Comparison of ENCODE assay signal across 25 mouse cellular contexts in genomic region chr1:156765311-156765710, GRCm38 (mm10). TPM values are rescaled to one million over a fixed set of nuclear protein-coding genes. Genes with fewer than 3 reads are reported as not detected.
DNase-seq lines count a peak whose midpoint lies in the region; ATAC-seq and TF ChIP-seq lines count a peak whose summit lies in the region.
"Had no signal": no experiment of that assay in that cellular context is flagged by ENCODE, and none has a peak within 500 bp of the region (broad histone marks: within the 10 kb centered on the region; RNA-seq: fewer than 3 reads in every experiment).

No protein-coding gene starts in this region.

- TF ChIP-seq CTCF in liver, postnatal 0 days (IDR thresholded peaks at IDR 0.05; ENCODE audit: low read depth) = no peak

- H3K4me1 ChIP-seq in liver, postnatal 0 days (ENCODE audit: insufficient read depth) = no peaks in the 10 kb centered on the region
- no peaks in the 10 kb centered on the region for H3K4me1 ChIP-seq in hindbrain, embryonic 11.5 days (replicated peaks; ENCODE audit: control insufficient read depth, insufficient read depth, low read length)
- H3K4me1 ChIP-seq: liver, embryonic 13.5 days; stomach, embryonic 15.5 days had no signal

- no peak for ATAC-seq in liver, postnatal 0 days
- no peak for ATAC-seq in hindbrain, embryonic 11.5 days (ENCODE audit: low FRiP score)
- ATAC-seq: forebrain, embryonic 13.5 days; intestine, embryonic 16.5 days had no signal

- no peaks in the 10 kb centered on the region for H3K36me3 ChIP-seq in liver, postnatal 0 days (replicated peaks; ENCODE audit: insufficient read depth, low read length)
- no peaks in the 10 kb centered on the region for H3K36me3 ChIP-seq in hindbrain, embryonic 11.5 days (ENCODE audit: control insufficient read depth, insufficient read depth, low read length)
- H3K36me3 ChIP-seq: hindbrain, embryonic 13.5 days; liver, embryonic 13.5 days; stomach, embryonic 15.5 days had no signal

- no peak overlapping the region for H3K4me2 ChIP-seq in liver, postnatal 0 days (ENCODE audit: low read depth, low read length)
- H3K4me2 ChIP-seq in hindbrain, embryonic 11.5 days (replicated peaks; ENCODE audit: low read depth, low read length) = no peak overlapping the region
- H3K4me2 ChIP-seq: forebrain, embryonic 13.5 days; hindbrain, embryonic 13.5 days; liver, embryonic 13.5 days; stomach, embryonic 15.5 days had no signal

- H3K4me3 ChIP-seq in liver, postnatal 0 days (ENCODE audit: low read depth, low read length) = no peak overlapping the region
- H3K4me3 ChIP-seq in hindbrain, embryonic 11.5 days (ENCODE audit: low read depth, low read length) = no peak overlapping the region
- H3K4me3 ChIP-seq: forebrain, embryonic 13.5 days; hindbrain, embryonic 13.5 days; liver, embryonic 13.5 days; stomach, embryonic 15.5 days had no signal

- no peaks in the 10 kb centered on the region for H3K27me3 ChIP-seq in liver, postnatal 0 days (ENCODE audit: insufficient read depth, low read length)
- H3K27me3 ChIP-seq in hindbrain, embryonic 11.5 days (ENCODE audit: control insufficient read depth, insufficient read depth, low read length) = no peaks in the 10 kb centered on the region; the same call in 1 of the 2 replicates
- H3K27me3 ChIP-seq: forebrain, embryonic 13.5 days; hindbrain, embryonic 13.5 days; liver, embryonic 13.5 days; stomach, embryonic 15.5 days had no signal

- WGBS in liver, postnatal 0 days (ENCODE audit: insufficient replicate concordance) = 89% methylated on average over 3 of the region's 3 CpGs
- WGBS in hindbrain, embryonic 11.5 days = 88% methylated on average over 3 of the region's 3 CpGs

- intact Hi-C loops in left cerebral cortex, postnatal 36 days (cut with DNase I) = no loop called here

- H3K27ac ChIP-seq in liver, postnatal 0 days (ENCODE audit: low read depth) = no peak overlapping the region
- H3K27ac ChIP-seq in hindbrain, embryonic 11.5 days (ENCODE audit: low read depth, low read length) = no peak overlapping the region
- H3K27ac ChIP-seq: forebrain, embryonic 13.5 days; hindbrain, embryonic 13.5 days; liver, embryonic 13.5 days; macrophage; stomach, embryonic 15.5 days had no signal

- H3K9me3 ChIP-seq in liver, postnatal 0 days (ENCODE audit: low read length) = peaks cover 8% of the 10 kb centered on the region
- H3K9me3 ChIP-seq in hindbrain, embryonic 11.5 days (ENCODE audit: control insufficient read depth, low read length) = peaks cover 4% of the 10 kb centered on the region
- H3K9me3 ChIP-seq: stomach, embryonic 15.5 days had no signal

- peak; percentile 66 for DNase-seq in right cerebral cortex, adult 18-20 months
- DNase-seq in right cerebral cortex, postnatal 14 days = no peak
- peak; percentile 18 to 41 for DNase-seq in left cerebral cortex, adult 18-20 months (ENCODE audit: low spot score in 2 of 2)
- DNase-seq in left cerebral cortex, postnatal 36 days (ENCODE audit: low spot score in 2 of 2) = peak; percentile 39 to 67
- no peak for DNase-seq in liver, postnatal 0 days
- no peak for DNase-seq in liver
- DNase-seq in hindbrain, embryonic 11.5 days (ENCODE audit: low spot score) = no peak
- DNase-seq: adrenal gland, postnatal 36 days; B cell, adult 2 months; cerebellum, adult 2 months; cerebellum, postnatal 14 days; gastrocnemius, postnatal 10 days; heart, postnatal 36 days; kidney, adult 9 months; kidney, postnatal 14 days; liver, embryonic 13.5 days; lung, adult 2 months; lung, postnatal 10 days; midbrain, embryonic 14.5 days; thymus, postnatal 25 days had no signal

- no peak for TF ChIP-seq EP300 in liver, postnatal 0 days (IDR thresholded peaks at IDR 0.05; ENCODE audit: low read depth)

- H3K9ac ChIP-seq in liver, postnatal 0 days (replicated peaks) = no peak overlapping the region
- no peak overlapping the region for H3K9ac ChIP-seq in hindbrain, embryonic 11.5 days (ENCODE audit: low read depth, low read length)
- H3K9ac ChIP-seq: forebrain, embryonic 13.5 days; hindbrain, embryonic 13.5 days; liver, embryonic 13.5 days; stomach, embryonic 15.5 days had no signal

RNA-seq across cellular contexts. Expression of gene Fam20b, which starts 46.4 kb away (rescaled TPM):
- total RNA-seq in left cerebral cortex, adult 18-20 months (2021) = 10 to 100 TPM; 78.2 to 80.1 TPM
- total RNA-seq in left cerebral cortex, postnatal 36 days (2021) = 10 to 100 TPM; 66.8 to 77.1 TPM
- 6.0 and 6.2 TPM in 2 replicates for polyA plus RNA-seq in liver, postnatal 0 days (2015; fragmentation: Nextera tagmentation; extraction: Ambion mirVana)
- 22.5 and 22.9 TPM in 2 replicates for polyA plus RNA-seq in hindbrain, embryonic 11.5 days (2014; fragmentation: Nextera tagmentation; extraction: Ambion mirVana)

Comparison
In these comparisons a context has a peak if more than half of its experiments do, and no peak if none do; other contexts are left out.
1. DNase-seq: peak in right cerebral cortex, adult 18-20 months (single experiment), left cerebral cortex, adult 18-20 months (2 of 2) and left cerebral cortex, postnatal 36 days (2 of 2); none in right cerebral cortex, postnatal 14 days (single experiment), liver, postnatal 0 days (single experiment), liver (single experiment) and hindbrain, embryonic 11.5 days (single experiment).